Mouse (Mus musculus) testis, adult 2 months (tissue): ENCODE measurements around the gene Tmem37.

Experiments used
- CTCF ChIP-seq: fragments of 200-500 bp; IDR thresholded peaks from 2 replicates; pipeline ENCODE4 v1.5.1; 2012; ENCODE audit warnings: low read depth, mild to moderate bottlenecking, inconsistent platforms, low read length, moderate library complexity; ENCODE audit not compliant: control insufficient read depth, insufficient read depth, insufficient replicate concordance
- POLR2A ChIP-seq: fragments of 200-500 bp; IDR thresholded peaks from 2 replicates; pipeline ENCODE4 v1.6.1; 2012; ENCODE audit warnings: low read depth, mild to moderate bottlenecking, inconsistent platforms, low read length, moderate library complexity; ENCODE audit not compliant: control insufficient read depth

DNA sequence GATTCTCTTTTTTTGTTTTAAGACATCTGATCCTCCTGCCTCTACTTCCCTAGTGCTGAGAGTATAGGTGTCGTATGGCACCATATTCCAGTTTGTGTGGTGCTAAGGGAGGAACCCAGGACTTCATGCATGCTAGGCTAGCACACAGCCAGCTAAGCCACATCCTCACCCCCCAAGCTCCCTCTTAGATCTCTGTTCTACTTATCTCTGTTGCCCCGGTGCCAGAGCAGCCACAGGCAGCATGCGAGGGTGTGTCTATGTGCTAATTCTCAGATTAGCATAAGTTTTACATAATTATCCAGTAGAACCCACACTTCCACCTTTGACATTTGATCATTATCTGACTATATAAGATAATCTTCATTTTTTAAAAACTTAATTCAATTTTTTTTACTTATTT is 21.0 kb upstream of the Tmem37 start:
- TF ChIP-seq CTCF (no peak), POLR2A (no peak)
